Mouse (Mus musculus) heart, postnatal 14 days (tissue): ENCODE measurements around the gene Kcne3. TPM values are rescaled to one million over a fixed set of nuclear protein-coding genes. Genes with fewer than 3 reads are reported as not detected.

Experiments used
- DNase-seq, 2 experiments: peaks; one replicate each; pipeline ENCODE4 v3.0.0; 2021 to 2022
- intact Hi-C: fragments of 180-260 bp; cut with DNase I; formaldehyde crosslinking; loops from one replicate; pipeline ENCODE4 v1.15.1; 2025
- total RNA-seq, 2 experiments: library from RNA; stranded (reverse); gene quantifications; 2 replicates each; pipeline ENCODE4 v1.2.3; 2021

The Kcne3 gene
- total RNA-seq, 2 experiments from 2014 or later = 0.55 to 0.78 TPM

DNA sequence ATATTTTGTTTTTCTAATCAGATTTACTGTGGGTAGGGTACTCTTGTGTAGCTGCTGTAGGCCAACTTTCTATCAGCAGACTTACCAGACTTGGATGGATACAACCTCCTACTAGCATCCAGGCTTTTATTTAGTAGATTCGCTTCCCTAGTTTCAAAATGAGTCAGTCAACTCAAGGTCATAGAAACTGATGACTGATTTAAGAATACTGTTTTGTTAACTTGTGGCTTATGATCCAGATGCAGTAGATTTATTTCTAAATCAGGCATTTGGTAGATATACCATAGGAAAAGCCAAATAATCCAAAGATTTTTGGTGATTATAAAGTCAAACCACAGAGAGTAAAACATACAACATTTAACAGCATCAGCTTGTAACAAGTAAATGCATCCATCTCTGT lies 54.3 kb downstream of the Kcne3 start:
- intact Hi-C loops = no loop called here
- DNase-seq = no peak

- intact Hi-C loops = no loop called here
- no peak for DNase-seq
Measured at GRCm38 (mm10) chr7:100231661-100232060, 55.4 kb downstream of the Kcne3 start.

GRCm38 (mm10) chr7:100233681-100234080 lies 57.4 kb downstream of the Kcne3 start:
- no peak for DNase-seq
- intact Hi-C loops = no loop called here

Other genes with a start within 250 kb of the Kcne3 start
- 10 to 100 TPM; 14.7 TPM for gene Rnf169, start 196.1 kb upstream of the Kcne3 start, total RNA-seq
- gene Chrdl2, start 170.3 kb upstream of the Kcne3 start, total RNA-seq = not detected
- 10 to 100 TPM; 11.0 to 11.2 TPM for gene Pold3, start 54.9 kb upstream of the Kcne3 start, total RNA-seq
- gene Lipt2, start 17.2 kb upstream of the Kcne3 start, total RNA-seq = 1 to 10 TPM; 3.4 to 3.9 TPM
- gene Pgm2l1, start 50.9 kb downstream of the Kcne3 start, total RNA-seq = 1 to 10 TPM; 8.1 TPM
- gene P4ha3, start 109.0 kb downstream of the Kcne3 start, total RNA-seq = 1 to 10 TPM in 1 of 2 experiments, under 1 TPM in 1; 0.80 to 1.1 TPM
- 10 to 100 TPM; 10.2 to 12.9 TPM for gene C2cd3, start 195.7 kb downstream of the Kcne3 start, total RNA-seq
- 10 to 100 TPM; 37.8 to 44.0 TPM for gene Ppme1, start 195.8 kb downstream of the Kcne3 start, total RNA-seq